Mouse (Mus musculus) bone marrow, adult 2 months (tissue): ENCODE data around the gene Agbl2.

Experiments
- CTCF ChIP-seq: fragments of 200-500 bp; IDR thresholded peaks from 2 replicates; pipeline ENCODE4 v1.5.1; 2011; ENCODE audit warnings: low read length, control low read depth; ENCODE audit not compliant: control insufficient read depth, insufficient read depth
- POLR2A ChIP-seq: fragments of 200-500 bp; IDR thresholded peaks from 2 replicates; pipeline ENCODE4 v1.6.1; 2011; ENCODE audit warnings: low read depth, mild to moderate bottlenecking, control low read depth, low read length, borderline replicate concordance; ENCODE audit not compliant: control insufficient read depth

GRCm38 (mm10) chr2:90782901-90783486 is 467 bp downstream of the Agbl2 start:
- TF ChIP-seq CTCF (no peak), POLR2A (no peak)
